Mouse (Mus musculus) intestine, embryonic 16.5 days (tissue): ENCODE results near the gene Mrgprd. TPM values are rescaled to one million over a fixed set of nuclear protein-coding genes. Genes with fewer than 3 reads are reported as not detected.

Source experiments
- ATAC-seq: fragments of 200-750 bp; cut with Nextera tagmentation; 2 replicates; pipeline ENCODE4 v1.8.0; 2017; ENCODE audit warnings: moderate TSS enrichment, moderate library complexity
- H3K27ac ChIP-seq: fragments of 300-500 bp; sonication (generic); 2 replicates; pipeline ENCODE4 v1.5.1; 2014; ENCODE audit warnings: mild to moderate bottlenecking, low read length
- H3K27me3 ChIP-seq: fragments of 300-500 bp; sonication (generic); replicated peaks from 2 replicates; pipeline ENCODE4 v1.6.1; 2014; ENCODE audit warnings: low read length, control low read depth, mixed read lengths; ENCODE audit not compliant: control insufficient read depth, insufficient read depth
- H3K36me3 ChIP-seq: fragments of 300-500 bp; sonication (generic); 2 replicates; pipeline ENCODE4 v1.6.1; 2014; ENCODE audit warnings: low read length, control low read depth; ENCODE audit not compliant: control insufficient read depth, insufficient read depth
- H3K4me1 ChIP-seq: fragments of 300-500 bp; sonication (generic); 2 replicates; pipeline ENCODE4 v1.6.1; 2014; ENCODE audit warnings: low read length, control low read depth, mixed read lengths; ENCODE audit not compliant: control insufficient read depth, insufficient read depth
- H3K4me2 ChIP-seq: fragments of 300-500 bp; sonication (generic); 2 replicates; pipeline ENCODE4 v1.6.1; 2014; ENCODE audit warnings: low read depth, low read length, control low read depth
- H3K4me3 ChIP-seq: fragments of 300-500 bp; sonication (generic); 2 replicates; pipeline ENCODE4 v1.5.1; 2014; ENCODE audit warnings: mild to moderate bottlenecking, low read length
- H3K9ac ChIP-seq: fragments of 300-500 bp; sonication (generic); 2 replicates; pipeline ENCODE4 v1.6.1; 2014; ENCODE audit warnings: low read depth, low read length
- H3K9me3 ChIP-seq: fragments of 300-500 bp; sonication (generic); 2 replicates; pipeline ENCODE4 v1.6.1; 2016; ENCODE audit warnings: low read length, control low read depth; ENCODE audit not compliant: control insufficient read depth
- WGBS: fragments of 180-500 bp; shearing (Covaris S2); extraction: QIAGEN DNeasy Blood & Tissue Kit; methylation state at CpG from one replicate; pipeline ENCODE4 v1.1.7; 2014; 5-methylcytosine and 5-hydroxymethylcytosine counted together
- polyA plus RNA-seq: library from polyadenylated mRNA; unstranded; fragments of >200 nt; fragmentation: Nextera tagmentation; extraction: Ambion mirVana; gene quantifications from 2 replicates; pipeline ENCODE4 v1.2.1, GENCODE M21; 2015

Mrgprd gene
- polyA plus RNA-seq, 1 experiment from 2014 or later = not detected

DNA sequence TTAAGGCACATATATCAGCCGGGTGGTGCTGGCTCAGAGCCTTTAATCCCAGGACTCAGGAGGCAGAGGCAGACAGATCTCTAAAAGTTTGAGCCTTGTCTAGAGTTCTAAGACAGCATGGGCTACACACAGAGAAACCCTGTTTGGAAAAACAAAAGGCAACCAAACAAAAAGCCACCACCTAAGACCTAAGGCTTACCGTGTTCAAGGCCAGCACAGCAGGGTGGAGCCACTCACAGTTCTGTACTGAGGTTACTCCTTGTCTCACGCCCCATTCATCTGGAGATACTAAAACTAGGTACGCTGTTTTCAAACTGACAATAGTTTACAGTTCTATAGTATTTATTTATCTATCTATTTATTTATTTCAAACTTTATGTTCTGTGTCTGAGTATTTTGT, 29.2 kb upstream of the Mrgprd start:
- 75% methylated on average over 4 of the region's 4 CpGs for WGBS
- no peak overlapping the region for H3K27ac ChIP-seq

DNA sequence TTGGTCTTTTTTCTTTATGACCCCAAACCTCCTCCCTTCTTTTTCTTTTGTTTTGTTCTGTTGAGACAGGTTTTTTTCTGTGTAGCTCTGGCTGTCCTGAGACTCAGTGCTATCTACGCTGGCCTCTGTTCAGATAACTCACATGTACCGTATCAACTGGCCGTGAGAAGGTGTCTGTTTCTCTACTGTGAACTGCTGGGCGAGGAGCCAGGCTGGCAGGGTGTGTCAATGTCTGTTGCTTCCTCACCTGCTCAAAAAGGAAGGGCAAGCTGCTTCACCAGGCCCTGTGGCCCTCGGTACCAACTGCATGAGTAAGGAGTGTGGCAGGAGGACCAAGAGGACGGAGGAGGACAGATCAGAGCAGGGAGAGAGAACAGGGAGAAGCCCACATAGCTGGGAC, 27.2 kb upstream of the Mrgprd start:
- no peak for ATAC-seq

More for the DNA sequence above, 29.2 kb upstream of the Mrgprd start:
- Histone ChIP-seq H3K36me3 (no peaks in the 10 kb centered on the region), H3K4me3 (no peak overlapping the region), H3K4me1 (peaks cover 22% of the 10 kb centered on the region), H3K27me3 (no peaks in the 10 kb centered on the region), H3K4me2 (no peak overlapping the region), H3K9ac (no peak overlapping the region), H3K9me3 (no peaks in the 10 kb centered on the region)
- ATAC-seq = no peak

DNA sequence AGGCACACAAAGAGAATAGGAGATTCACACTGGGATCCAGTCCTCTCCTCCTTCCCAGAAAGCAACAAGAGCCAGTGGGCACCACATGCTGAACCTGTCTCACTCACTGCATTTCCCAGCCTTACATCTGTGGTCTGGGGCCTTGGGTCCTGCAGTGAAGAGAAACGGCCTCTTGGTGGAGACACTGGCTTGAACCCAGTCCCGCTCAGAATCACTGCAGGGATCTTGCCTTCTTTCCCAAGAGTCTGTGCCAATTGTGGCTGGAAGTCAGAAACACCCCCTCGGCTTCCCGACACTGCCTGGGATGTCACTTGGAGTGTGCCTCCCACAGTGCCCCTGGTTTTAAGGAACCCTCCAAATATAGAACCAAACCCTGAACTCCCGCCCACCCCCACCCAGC, 25.3 kb upstream of the Mrgprd start:
- Histone ChIP-seq H3K27ac (no peak overlapping the region), H3K4me2 (no peak overlapping the region), H3K4me3 (no peak overlapping the region), H3K4me1 (peaks cover 7% of the 10 kb centered on the region; the same call in 1 of the 2 replicates), H3K36me3 (no peaks in the 10 kb centered on the region), H3K9ac (no peak overlapping the region), H3K27me3 (no peaks in the 10 kb centered on the region), H3K9me3 (no peaks in the 10 kb centered on the region)
- ATAC-seq = no peak
- 29% methylated on average over 5 of the region's 5 CpGs for WGBS

More for the DNA sequence above, 27.2 kb upstream of the Mrgprd start:
- WGBS = 67% methylated on average over 6 of the region's 6 CpGs
- Histone ChIP-seq H3K4me1 (peaks cover 17% of the 10 kb centered on the region), H3K9me3 (no peaks in the 10 kb centered on the region), H3K27me3 (no peaks in the 10 kb centered on the region), H3K4me2 (no peak overlapping the region), H3K4me3 (no peak overlapping the region), H3K36me3 (no peaks in the 10 kb centered on the region), H3K9ac (no peak overlapping the region), H3K27ac (0 out of 2 replicates have a peak overlapping the region, but pooled peaks have one; percentile 15)

DNA sequence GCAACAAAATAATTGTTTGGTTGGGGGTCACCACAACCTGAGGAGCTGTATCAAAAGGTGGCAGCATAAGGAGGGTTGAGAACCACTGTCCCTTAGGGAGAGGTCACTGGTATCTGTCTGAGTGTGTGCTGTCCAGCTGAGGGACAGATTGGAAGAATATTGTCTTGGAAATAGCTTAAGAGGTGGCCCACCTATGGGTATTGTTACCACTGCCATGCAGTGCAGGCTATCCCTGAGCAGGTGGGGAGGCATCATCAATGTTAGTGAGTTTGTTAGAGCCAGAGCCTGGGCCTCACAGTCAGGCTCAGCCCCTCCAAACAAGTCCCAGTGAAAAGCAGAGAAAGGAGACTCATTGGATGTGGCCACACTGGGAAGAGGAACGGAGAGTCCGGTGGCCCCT, 22.8 kb upstream of the Mrgprd start:
- Histone ChIP-seq H3K27me3 (no peaks in the 10 kb centered on the region), H3K4me3 (no peak overlapping the region), H3K9me3 (no peaks in the 10 kb centered on the region), H3K27ac (no peak overlapping the region), H3K36me3 (no peaks in the 10 kb centered on the region), H3K4me2 (no peak overlapping the region), H3K4me1 (peaks cover 3% of the 10 kb centered on the region; the same call in 1 of the 2 replicates), H3K9ac (no peak overlapping the region)
- 93% methylated on average over 2 of the region's 2 CpGs for WGBS
- ATAC-seq = no peak

DNA sequence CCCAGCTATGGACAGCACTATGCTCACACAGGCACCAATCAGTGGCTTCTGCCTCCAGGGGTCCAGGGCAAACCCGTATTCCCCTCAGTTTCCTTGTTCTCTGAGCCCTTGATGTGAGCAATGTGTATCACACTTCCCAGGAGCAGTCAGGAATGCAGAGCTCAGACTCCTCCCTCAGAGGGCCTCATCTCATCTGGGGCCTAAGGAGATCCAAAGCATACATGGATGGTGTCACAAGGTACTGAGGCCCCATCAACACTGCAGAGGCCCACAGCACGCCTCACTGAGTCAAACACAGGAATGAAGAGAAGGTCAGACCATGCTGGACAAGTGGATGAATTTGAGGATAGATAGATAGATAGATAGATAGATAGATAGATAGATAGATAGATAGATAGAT, 21.9 kb upstream of the Mrgprd start:
- 51% methylated on average over 2 of the region's 2 CpGs for WGBS
- ATAC-seq = peak; percentile 74
- no peak overlapping the region for H3K4me3 ChIP-seq
- H3K27me3 ChIP-seq = no peaks in the 10 kb centered on the region
- no peaks in the 10 kb centered on the region for H3K9me3 ChIP-seq
- no peaks in the 10 kb centered on the region for H3K4me1 ChIP-seq
- H3K36me3 ChIP-seq = no peaks in the 10 kb centered on the region
- no peak overlapping the region for H3K9ac ChIP-seq
- no peak overlapping the region for H3K4me2 ChIP-seq
- H3K27ac ChIP-seq = no peak overlapping the region

DNA sequence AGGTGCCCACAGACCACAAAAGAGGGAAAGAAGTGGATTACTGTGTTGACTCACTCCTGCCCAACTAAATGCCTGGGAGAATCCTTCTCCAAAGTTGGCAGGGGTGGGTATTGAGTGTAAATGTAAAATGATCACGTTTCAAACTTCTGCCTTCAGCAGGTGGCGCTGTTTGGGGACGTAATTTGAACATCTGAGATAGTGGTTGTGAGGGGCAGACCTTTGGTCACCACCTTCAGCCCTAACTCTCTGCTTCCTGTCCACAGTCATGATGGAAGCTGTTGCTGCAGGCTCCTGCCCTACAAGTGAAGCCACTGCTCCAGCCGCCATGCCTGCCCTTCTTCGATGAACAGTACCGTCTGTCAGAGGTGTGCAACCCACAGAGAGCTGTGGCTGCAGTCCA, 20.8 kb upstream of the Mrgprd start:
- WGBS = 40% methylated on average over 6 of the region's 6 CpGs
- no peak overlapping the region for H3K27ac ChIP-seq
- no peaks in the 10 kb centered on the region for H3K9me3 ChIP-seq
- no peak overlapping the region for H3K4me3 ChIP-seq
- H3K4me2 ChIP-seq = no peak overlapping the region
- H3K4me1 ChIP-seq = peaks cover under 1% of the 10 kb centered on the region; the same call in 1 of the 2 replicates
- no peak overlapping the region for H3K9ac ChIP-seq
- H3K27me3 ChIP-seq = no peaks in the 10 kb centered on the region
- H3K36me3 ChIP-seq = no peaks in the 10 kb centered on the region
- no peak for ATAC-seq

DNA sequence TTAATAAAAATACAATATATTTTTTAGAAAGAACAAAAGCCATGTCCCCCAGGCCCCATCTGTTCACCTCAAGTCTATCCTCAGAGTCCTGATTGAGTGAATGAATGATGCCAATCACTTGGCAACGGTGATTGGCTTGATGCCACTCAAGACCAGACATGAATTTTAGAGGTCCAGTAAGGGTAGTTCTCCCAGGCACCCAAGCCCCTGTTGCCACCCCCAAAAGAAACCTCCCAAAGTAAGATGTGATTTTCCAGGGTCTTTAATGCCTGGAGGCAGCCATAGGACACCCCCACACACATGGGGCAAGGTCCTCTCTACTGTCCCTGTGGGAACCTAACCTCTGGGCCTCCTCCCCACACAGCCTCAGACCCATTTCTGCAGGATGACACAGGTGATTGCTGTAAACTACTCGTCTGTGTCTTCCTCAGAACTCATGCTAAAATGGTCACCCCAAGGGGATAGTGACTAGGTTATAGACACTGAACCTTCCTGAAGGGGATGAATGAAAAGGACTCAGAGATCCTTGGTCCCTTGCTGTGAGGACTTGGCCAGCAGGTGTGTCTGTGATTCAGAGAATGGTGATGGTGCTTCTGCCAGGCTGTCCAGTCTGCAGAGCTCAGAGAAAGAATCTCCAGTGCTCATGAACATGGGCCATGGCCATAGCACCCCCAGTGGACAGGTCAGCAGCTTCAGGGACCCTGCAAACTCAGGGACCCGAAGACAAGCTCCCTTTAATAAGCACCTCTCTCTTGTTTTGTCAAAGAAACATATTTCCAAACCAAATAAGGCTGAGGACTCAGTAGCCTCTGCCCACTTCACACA, 15.8 kb upstream of the Mrgprd start:
- H3K27ac ChIP-seq = no peak overlapping the region
- H3K27me3 ChIP-seq = no peaks in the 10 kb centered on the region
- no peak overlapping the region for H3K4me2 ChIP-seq
- H3K36me3 ChIP-seq = no peaks in the 10 kb centered on the region
- no peaks in the 10 kb centered on the region for H3K9me3 ChIP-seq
- 62% methylated on average over 3 of the region's 3 CpGs for WGBS
- H3K4me1 ChIP-seq = peaks cover 38% of the 10 kb centered on the region
- ATAC-seq = no peak
- H3K9ac ChIP-seq = no peak overlapping the region
- H3K4me3 ChIP-seq = no peak overlapping the region

DNA sequence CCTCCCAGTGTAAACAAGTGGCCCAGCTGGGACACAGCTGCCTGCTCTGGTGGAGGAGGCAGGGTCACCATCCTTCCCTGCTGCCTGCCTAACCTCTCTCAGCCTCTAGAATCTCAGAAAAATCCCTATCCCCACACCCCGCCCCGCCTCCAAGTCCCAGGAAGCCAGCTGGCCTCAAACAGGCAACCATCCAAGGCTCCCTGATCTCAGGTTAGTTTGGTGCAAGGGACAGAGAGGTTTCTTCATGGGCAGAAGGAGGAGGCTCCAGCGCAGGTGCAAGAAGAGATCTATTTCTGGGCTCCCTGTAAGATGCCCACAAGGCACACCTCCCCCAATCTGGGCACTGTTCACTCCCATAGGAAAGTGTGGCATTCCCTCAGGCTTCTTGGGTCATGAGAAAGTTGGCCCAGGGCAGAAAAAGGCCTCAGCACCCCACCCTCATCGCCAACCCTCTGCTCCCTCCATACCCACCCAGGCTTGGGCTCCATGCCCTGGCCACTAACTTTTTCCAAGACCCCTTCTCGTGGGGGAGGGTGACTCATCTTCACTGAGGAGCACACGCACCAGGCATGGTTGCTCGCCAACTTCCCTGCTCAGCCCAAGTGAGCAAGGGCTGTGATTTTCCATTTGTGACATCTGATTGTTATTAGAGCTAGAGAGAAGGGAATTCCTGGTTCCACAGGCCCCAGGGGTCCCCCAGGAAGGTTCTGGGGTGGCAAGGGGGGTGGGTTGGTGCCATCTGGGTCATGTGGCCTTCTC, 14.9 kb upstream of the Mrgprd start:
- Histone ChIP-seq H3K4me2 (no peak overlapping the region), H3K36me3 (no peaks in the 10 kb centered on the region), H3K27me3 (no peaks in the 10 kb centered on the region), H3K4me3 (no peak overlapping the region), H3K4me1 (peaks cover 38% of the 10 kb centered on the region), H3K9ac (no peak overlapping the region), H3K27ac (no peak overlapping the region), H3K9me3 (no peaks in the 10 kb centered on the region)
- ATAC-seq = no peak
- 63% methylated on average over 7 of the region's 7 CpGs for WGBS

DNA sequence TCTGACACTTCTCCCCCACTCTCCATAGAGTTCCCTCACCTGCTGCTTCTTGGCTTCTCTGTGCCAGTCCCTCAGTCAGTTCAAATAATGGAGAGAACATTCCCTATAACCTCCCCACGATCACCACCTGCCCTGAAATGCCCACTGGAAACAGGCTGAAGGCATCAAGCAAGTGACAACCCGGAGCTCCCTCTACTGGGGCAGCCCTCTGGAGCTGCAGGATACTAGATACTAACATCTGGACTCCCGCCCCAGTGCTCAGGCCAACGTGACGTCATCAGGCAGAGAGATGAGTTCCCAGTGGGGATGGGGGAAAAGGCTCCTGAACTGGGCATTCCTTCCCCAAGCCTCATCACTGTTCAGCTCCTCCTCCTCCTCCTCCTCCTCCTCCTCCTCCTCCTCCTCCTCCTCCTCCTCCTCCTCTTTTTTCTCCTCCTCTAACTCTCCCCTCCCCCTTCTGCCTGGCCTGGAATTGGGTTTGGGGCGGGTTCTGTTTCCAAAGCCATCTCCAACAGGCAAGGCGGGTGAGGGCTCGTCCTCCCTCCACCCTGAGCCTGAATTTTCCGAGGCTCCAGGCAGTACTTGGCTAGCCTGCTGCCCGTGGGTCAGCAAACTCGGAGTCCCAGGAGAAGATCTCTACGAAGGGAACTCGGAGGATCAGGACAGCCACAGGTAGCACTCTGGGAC, 14.2 kb upstream of the Mrgprd start, which contains the start of gene Mrgprf:
TSS of gene Mrgprf (plus strand) at position 508 of the 687 bp plus-strand sequence.
- H3K27me3 ChIP-seq = no peaks in the 10 kb centered on the region

More for the DNA sequence above, 14.2 kb upstream of the Mrgprd start, which contains the start of gene Mrgprf:
- no peaks in the 10 kb centered on the region for H3K9me3 ChIP-seq
- no peak within 1 kb of the TSS for H3K9ac ChIP-seq
- H3K4me2 ChIP-seq = no peak within 1 kb of the TSS
- no peak within 1 kb of the TSS for H3K4me3 ChIP-seq
- no peaks in the 10 kb centered on the region for H3K36me3 ChIP-seq
- H3K27ac ChIP-seq = no peak within 1 kb of the TSS
- peaks cover 38% of the 10 kb centered on the region for H3K4me1 ChIP-seq
- no peak for ATAC-seq
- WGBS = 39% methylated on average over 13 of the region's 13 CpGs
